Mouse (Mus musculus) forelimb bud, embryonic 11.5 days (tissue): ENCODE data around the gene Nefh.

Experiments used
- DNase-seq: peaks from one replicate; pipeline ENCODE4 v3.0.0-alpha.2; 2012; ENCODE audit warnings: low read depth, low spot score

The Nefh gene

DNA sequence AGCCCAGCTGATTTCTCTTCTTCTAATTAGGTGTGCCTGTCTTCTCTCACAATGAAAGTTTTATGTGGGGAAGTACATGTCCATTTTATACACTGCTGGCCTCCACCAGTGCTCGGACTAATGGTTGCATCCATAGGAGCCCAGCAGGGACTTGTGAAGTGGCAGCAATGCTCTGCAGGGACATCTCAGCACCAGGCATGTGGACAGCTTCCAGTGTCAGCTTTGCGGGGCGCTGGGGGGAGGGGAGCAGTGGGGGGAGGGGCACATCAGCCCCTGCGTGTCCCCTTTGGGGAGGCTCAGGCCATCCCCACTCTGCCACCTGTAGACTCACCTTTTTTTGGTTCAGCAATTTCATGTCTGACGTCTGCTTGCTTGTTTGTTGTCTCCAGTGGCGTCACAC, 5.5 kb upstream of the Nefh start:
- no peak for DNase-seq

DNA sequence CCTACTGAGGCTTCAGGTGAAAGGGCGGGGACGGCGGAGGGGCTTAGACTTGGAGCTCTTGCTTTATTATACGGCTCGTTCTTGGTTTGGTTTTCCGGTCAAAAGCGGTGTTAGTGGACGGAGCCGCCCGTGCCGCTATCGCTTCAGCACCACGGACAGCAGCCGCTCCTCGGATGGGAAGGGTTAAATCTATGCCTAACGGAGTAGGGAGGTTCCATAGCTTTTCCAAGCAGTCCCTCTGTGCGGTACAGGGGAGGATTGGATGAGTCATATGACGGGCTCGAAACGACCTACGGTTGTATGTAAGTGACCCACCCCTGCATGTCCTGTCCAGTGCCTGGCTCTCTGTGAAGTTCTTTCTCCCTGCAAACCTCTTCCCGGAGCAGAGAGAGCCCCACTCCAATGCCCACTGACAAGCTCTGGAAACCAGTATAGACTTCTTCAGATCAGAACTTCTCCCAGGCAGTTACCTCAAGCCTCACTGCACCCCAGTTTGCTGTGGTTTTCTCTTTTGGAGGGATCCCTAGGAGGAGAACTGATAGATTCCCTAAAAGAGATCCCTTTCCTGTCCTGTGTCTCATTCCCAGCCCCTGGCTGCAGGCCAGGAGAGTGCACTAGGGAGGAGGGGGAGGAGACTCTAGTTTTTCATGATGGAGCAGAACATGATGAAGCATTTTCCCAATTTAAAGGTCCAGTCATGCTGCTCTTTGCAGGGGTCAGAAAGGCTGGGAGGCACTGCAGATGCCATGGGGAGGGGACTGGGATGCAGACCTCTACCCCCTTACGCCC, 1.6 kb upstream of the Nefh start:
- DNase-seq: peak; percentile 71

DNA sequence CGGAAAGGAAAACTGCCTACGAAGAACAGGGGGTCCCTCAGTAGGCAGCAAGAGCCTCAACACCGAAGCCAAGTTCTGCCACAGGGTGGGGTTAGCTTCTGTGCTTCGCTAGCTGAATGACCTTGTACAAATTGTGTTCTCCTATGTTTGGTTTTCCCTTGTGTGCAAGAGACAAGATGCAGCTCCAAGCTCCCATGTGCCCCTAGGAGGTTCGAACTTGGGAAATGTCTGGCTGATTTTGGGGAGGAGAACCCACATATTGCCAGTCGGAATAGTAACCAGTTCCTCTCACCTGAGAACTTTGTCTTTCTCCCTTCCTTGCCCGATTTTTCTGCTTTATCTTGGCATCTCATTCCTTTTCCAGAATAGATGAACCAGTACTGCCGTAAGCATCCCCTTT, 928 bp upstream of the Nefh start:
- no peak for DNase-seq

DNA sequence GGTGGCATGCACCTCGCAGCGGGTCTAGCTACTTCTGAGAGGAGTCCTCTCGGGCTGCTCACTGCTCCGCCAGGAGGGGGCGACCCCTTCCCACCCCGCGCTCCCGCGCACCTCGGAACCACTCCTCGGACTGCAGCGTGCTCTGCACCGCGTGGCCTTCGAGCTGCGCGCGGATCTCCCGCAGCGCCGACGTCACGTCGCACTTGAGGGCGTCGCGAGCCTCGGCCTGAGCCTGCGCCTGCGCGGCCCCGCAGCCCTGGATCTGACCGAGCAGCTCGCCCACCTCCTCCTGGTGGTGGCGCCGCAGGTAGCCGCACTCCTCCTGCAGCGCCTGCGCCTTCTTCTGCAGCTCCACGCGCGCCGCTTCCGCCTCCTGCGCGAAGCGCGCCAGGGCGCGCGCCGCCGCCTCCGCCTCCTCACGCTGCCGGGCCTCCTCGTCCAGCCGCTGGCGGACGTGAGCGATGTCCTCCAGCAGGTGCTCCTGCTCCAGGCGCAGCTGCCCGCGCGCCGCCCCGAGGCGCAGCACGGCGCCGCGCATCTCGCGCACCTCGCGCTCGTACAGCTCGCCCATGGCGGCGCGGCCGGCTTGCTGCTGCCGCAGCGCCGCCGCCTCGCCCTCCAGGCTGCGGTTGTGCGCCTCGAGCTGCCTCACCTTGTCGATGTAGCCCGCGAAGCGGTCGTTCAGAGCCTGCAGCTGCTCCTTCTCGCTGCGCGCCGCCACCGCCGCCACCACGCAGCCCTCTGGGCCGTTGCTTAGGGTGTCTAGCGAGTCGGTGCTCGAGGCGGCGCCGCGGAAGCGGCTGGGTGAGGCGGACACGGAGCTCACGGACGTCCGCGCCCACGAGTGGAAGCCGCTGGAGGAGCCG, 684 bp downstream of the Nefh start:
- peak; percentile 49 for DNase-seq

DNA sequence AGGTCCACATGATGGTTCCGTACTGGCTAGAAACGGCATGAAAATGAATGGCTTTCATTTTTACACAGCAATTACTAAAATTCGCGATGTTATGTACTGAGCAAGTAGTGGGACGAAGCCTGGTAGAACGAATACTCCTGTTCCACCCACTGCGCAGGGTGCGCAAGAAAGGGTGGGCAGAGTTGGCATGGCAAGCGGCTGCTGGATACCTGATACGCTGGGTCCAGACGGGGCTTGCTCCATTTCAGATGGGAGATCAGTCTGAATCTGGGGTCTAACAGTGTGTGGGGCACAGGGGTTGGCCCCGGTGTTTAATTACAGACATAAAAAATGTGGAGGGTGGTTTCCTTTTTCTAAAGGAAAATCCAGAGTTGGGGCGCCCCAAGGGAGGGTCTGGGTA, 1.3 kb downstream of the Nefh start:
- no peak for DNase-seq

DNA sequence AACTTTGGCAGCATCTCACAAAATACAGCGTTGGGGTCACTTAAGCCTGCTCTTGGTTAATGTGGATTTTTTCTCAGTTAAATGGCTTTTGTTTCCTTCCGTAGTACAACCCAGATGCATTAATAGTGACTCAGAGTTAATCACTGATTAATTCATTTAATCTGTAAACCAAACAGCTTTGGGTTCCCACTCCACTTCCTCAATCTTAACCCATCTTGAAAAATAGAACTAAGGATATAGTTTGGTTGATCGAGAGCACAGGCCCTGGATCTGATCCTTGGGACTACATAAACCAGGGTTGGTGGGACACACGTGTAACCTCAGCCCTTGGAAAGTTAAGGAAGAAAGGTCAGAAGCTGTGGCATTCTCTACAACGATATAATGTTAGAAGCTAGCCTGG, 11.6 kb downstream of the Nefh start:
- no peak for DNase-seq

DNA sequence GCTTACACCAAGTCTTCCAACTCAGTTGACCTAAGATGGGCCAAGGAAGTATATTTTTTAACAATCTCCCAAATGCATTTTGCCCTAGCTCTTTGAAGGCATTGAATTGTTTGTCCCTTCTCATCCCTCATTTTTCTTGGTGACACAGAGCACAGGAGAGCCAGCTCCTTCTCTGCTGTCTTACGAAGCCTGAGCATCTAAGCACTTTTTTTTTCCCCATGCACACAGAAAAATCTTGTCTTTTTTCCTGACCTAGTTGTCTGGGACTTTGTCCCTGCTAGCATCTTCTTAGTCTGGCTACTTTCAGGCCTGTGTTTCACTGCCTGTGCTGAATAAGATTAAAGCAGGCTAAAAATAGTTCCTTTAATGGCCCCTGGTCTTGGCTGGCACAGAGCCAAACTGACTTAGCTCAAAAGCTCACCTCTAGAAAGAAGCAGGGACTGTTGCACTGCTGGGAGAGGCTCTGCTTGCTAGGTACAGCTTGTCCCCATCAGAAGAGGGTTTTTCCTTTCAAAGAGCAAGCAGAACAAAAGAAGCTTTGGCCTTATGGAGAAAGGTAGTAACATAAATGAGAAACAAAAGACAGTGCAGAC, 16.8 kb downstream of the Nefh start:
- peak; percentile 43 for DNase-seq

DNA sequence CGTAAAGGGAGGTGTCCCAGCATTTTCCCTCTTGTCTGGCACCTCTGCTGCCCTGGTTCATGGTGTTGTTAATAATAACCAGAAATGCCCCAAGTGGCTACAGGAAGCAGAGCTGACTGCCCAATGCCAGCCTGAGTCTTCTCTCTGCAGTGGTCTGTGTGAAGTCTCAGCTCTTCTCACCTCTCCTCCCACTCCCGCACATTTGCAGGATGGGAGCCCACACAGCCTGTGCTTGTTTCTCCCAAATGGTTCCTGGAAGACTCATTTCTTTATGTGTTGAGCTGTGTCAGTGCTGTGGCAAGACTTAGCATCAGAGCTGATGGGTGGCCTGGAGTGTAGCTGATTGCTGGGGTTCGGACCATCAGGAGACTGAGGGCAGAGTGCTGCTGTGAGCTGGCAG, 20.6 kb downstream of the Nefh start:
- DNase-seq: no peak

DNA sequence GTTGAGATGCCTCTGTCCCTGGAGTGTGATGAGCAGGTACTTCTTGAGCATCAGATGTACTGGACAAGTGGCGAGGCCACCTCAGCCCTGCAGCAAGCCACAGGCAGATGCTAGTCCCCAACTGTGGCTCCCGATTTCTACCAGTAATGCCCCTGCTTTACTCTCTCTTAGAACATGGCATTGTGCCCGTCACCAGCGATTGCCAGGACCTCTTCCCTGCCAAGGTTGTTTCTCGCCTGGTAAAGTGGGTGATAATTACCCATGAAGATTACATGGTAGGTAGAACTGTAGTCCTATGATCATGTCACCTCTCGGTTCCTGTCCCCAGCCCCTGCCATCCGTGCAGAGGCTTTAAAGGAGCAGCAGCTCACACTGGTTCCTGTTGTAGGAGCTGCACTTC, 26.1 kb downstream of the Nefh start:
- DNase-seq: no peak

DNA sequence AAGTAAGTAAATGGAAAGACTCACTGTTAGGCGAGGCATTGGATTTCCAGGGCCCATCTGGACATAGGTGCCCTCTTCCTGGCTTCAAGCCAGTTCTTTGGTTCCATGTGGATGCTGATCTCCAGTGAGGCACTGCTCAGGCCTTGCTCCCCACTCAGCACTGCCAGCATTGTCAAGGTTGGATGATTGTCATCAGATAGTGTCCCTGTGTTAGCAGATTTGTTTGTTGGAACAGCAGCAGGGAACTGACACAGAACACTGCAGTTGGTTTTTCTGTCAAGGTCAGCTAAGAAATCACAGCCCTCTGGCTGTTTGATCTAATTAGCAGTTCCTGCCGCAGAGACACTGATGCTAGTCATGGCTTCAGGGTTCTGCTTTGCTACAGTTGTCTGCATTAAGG, 26.6 kb downstream of the Nefh start:
- DNase-seq: no peak

DNA sequence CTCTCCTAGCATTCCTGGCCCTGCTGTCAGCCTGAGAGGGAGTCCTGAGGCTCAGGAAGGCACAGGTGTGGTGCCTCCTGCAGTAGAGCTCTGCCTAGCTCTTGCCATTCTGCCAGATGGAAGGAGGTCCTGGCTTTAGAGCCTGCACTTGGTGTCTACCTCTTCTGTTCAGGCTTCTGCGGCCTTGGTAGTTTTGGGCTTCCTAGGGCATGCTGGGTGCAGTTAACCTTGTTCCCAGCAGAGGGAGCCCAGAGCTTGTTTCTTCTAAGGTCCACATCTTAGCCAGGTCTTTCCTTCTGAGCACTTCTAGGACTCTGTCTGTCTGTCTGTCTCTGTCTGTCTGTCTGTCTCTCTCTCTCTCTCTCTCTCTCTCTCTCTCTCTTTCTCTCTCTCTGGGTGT, 31.8 kb downstream of the Nefh start:
- peak; percentile 60 for DNase-seq

DNA sequence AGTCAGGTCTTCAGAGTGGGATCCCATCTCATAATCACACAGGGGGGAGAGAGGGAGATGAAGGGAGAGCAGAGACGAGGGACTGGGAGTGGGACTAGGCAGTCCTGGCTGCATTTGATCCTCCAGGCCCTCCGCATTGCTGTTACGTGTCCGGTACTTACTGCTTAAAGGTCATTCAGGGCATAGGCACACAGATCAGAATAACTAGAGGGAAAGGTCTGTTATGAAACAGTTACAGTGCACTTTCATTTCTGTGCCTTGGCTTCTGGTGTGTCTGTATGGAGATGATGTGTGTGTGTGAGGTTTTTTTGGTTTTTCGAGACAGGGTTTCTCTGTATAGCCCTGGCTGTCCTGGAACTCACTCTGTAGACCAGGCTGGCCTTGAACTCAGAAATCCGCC, 41.6 kb downstream of the Nefh start:
- DNase-seq: no peak

DNA sequence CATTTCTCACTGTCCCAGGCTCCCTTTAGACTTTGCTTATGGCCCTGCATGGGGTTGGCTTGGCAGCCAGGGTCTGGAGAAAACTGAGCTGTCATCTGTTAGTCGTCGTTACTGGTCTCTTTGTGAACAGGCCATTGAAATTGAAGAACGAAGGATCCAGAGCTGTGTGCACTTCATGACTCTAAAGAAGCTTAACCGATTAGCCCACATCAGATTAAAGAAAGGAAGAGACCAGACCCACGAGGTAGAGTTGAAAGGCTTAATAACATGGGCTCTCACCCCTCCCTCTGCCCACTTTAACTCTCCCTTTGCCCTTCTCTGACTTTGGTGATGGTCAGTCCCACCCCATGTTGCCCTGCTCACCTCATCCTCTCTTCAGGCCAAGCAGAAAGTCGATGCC, 45.9 kb downstream of the Nefh start:
- no peak for DNase-seq

DNA sequence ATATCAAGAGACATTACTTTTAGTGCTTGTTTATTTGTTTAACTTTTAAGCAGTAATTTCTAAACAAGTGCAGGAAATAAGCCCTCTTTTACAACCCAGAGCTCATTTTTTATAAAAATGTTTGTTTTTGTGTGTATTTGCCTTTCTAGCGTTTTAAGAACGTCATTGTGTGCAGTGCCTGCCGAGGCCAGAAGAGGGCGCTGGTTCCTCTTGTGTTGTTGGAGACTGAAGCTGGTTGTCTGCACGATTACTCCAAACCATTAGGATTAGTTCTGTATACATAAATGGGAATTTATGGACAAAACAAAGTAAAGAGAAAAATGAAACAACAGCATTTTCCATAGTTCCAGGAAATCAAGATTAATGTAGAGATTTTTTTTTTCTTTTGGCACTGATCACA, 47.4 kb downstream of the Nefh start:
- DNase-seq: no peak

DNA sequence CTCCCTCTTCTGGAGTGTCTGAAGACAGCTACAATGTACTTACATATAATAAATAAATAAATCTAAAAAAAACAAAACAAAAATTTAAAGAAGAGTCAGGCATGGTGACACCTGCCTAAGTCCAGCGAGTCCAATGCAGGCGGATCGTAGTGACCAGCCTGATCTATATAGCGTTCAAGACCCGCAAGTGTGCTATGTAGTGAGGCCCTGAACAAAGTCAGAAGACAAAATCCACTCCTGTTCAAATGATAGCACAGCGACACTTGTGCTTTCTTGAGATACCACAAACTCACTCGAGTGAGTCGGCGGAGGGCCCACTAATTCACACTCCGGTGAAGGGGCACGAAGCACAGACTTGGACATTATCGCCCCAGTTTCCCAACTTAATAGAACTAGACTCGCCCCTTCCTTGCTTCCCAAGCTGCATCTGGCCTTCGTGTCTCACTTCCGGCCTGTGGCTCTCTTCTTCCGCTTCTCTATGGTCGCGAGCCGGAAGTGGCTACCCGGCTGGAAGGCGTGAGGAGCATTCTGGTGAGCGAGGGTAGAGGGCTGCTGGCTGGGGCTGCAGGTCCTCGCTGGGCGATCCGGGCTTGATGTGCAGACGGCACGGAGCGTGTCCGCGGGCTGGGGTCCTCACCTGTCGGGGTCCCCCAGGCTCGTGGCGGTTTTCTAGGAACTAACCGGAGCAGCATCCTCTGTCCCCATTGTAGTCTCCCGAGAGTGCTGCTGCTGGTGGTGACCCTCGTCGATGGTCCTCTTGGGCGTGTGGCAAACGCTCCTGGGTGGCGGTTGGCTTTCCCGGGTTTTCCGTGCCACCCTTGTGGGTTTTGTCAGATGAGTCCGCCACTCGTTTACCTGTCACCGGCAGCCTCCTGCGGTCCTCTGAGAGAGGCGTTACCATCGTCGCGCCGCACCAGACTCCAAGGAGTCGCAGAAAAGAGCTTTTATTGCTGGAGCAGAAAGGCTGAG, 52.7 kb downstream of the Nefh start, which contains the start of gene Thoc5:
TSS of gene Thoc5 (plus strand) at position 473 of the 969 bp plus-strand sequence.
- DNase-seq: peak; percentile 86
